Mouse (Mus musculus) cortical plate, adult 2 months (tissue): ENCODE results near the gene 9430015G10Rik.
A peak's percentile ranks its signal among the peaks of the same experiment; 100 is the strongest.

Experiments used
- CTCF ChIP-seq: fragments of 200-500 bp; IDR thresholded peaks from 2 replicates; pipeline ENCODE4 v1.5.1; 2011; ENCODE audit warnings: mild to moderate bottlenecking, control low read depth, low read length; ENCODE audit not compliant: insufficient read depth; ENCODE audit errors: extremely low read depth
- POLR2A ChIP-seq: fragments of 200-500 bp; IDR thresholded peaks from 2 replicates; pipeline ENCODE4 v1.6.1; 2011; ENCODE audit warnings: mild to moderate bottlenecking, low read length, control low read depth; ENCODE audit not compliant: insufficient read depth; ENCODE audit errors: extremely low read depth

DNA sequence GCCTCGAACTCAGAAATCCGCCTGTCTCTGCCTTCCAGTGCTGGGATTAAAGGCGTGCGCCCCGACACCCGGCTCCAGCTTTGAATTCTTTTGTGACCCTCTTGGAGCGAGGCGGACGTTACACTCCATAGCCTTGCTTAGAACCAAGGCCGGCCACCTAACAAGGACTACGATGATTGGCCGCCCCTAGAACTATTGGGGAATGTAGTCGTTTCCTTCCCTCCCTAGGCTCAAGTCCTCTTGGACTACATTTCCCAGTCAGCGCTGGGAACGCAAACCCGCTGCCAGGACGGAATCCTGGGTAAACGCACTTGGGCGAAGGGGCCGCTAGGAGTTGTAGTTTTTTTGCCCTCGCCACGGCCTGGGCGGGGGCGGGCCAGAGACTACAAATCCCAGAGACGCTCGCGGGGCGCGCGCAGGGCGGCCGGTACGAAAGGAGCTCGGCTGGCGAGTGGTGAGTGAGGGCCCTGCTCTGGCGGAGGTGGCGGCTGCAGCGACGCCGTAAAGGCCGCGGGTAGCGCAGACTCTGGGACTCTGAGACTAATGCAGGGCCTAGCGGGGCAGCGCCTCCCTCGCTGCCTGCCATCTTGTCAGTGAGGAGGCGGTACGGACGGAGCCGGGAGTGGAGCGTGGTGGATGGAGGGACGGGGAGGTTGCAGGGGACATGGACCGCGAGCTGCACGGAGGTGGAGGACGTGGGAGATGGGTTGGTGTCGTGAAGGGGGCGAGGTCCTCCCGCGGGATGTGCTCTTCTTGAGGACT, at the start of gene 9430015G10Rik:
- TF ChIP-seq POLR2A (peak; percentile 82; the same call in 1 of the 2 replicates), CTCF (no peak)
